Mouse (Mus musculus) adrenal gland, adult 18-20 months (tissue): Measurements from ENCODE around the gene Neurl1a. TPM values are rescaled to one million over a fixed set of nuclear protein-coding genes. Genes with fewer than 3 reads are reported as not detected.

Experiments
- DNase-seq, 2 experiments: peaks; one replicate each; pipeline ENCODE4 v3.0.0; 2021 to 2022; ENCODE audit warnings: low spot score in 2 of 2
- total RNA-seq, 2 experiments: library from RNA; stranded (reverse); gene quantifications; 1 replicate in 1 of 2; 2 replicates in 1 of 2; pipeline ENCODE4 v1.2.3; 2021

Neurl1a gene
- total RNA-seq, 2 experiments from 2014 or later: 13.4 to 16.9 TPM

GRCm38 (mm10) chr19:47280894-47281293 lies 102.3 kb downstream of the Neurl1a start:
- DNase-seq: no peak

DNA sequence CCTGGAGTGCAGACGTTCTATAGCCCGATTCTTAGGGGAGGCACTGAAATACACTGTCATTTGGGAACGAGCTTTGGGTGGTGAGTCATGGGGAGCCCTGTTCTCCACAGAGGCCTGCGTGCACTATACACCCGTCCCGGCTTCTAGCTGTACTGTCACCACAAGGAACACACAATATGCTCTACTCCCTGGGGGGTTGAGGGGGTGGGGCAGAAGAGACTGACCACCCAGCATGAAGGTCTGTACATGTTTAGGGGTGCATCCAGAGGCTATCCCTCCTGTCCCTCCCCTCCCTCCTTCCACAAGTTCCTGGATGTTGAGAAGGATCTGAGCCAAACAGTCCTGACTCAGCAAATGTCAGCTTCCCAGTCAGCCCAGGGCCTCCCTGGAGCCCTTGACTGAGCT lies 103.4 kb downstream of the Neurl1a start:
- no peak for DNase-seq

DNA sequence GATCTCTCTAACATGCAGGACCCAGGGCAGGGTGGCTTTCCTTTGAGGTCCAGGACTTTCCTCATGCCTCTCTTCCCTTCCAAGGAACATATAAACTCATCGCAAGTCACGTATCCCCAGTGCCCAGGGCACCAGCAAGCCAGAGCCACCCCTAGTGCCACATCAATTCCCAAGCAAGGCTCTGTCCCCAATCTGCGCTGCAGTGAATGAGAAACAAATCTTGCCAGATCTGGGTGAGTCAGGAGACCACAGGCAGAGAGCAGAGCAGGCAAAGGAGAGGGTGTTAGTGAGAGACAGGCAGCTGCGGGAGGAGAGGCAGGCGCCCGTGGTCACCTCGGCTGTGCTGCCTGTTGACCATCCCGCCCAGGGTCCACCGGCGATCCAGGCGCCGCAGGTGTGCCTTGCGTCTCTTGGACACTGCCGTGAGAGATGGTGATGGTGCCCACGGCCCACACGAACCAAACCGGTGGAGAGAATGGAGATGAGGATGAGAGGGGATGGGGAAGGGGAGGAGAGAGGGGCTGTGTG lies 104.1 kb downstream of the Neurl1a start:
- no peak for DNase-seq

DNA sequence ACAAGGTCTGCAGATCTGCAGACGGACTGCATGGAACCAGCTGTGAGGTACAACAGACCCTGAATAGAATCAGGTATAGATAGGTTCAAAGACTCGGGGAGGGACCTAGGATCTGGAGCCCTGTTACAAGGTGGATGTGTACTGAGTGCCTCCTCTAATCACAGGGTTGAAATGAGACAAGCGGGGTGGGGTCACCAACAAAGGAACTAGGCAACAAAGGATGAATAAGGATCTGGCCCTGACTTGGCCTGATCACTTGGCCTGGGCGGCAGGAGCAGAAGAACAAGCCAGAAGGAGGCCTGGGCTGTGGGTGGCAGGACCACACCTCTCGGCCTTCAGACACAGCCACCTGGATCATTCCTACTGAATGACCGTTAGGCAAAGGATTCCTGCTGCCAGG lies 107.0 kb downstream of the Neurl1a start:
- no peak for DNase-seq

GRCm38 (mm10) chr19:47286886-47287450 lies 108.3 kb downstream of the Neurl1a start:
- DNase-seq: no peak

GRCm38 (mm10) chr19:47291307-47292080 lies 112.9 kb downstream of the Neurl1a start:
- DNase-seq: no peak

DNA sequence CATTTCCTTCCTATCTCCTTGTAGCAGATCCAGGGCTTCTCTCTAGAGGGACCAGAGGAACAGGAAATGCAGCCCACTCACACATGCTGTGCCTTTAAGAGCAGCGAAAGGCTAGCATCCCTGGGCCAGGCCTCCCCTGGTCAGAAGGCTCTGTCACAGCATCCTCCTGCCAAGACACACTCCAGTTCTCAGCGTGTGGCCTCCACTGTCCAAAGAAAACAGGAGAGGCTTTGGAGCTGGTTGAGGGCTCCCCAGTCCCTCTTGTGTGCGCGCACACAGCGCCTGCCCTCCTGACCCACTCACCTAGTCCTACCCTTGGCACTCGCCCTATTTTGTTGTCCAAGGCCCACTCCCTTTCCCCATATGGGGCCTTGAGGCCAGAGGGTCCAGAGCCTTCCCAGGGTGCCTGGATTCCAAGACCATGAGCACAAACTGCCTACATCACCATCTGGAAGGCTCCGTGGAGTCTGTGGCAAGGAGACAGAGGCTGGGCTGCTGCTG lies 113.9 kb downstream of the Neurl1a start:
- DNase-seq: no peak

GRCm38 (mm10) chr19:47298100-47298499 lies 119.5 kb downstream of the Neurl1a start:
- DNase-seq: no peak

- no peak for DNase-seq
Measured at GRCm38 (mm10) chr19:47301303-47302190, 122.9 kb downstream of the Neurl1a start.

DNA sequence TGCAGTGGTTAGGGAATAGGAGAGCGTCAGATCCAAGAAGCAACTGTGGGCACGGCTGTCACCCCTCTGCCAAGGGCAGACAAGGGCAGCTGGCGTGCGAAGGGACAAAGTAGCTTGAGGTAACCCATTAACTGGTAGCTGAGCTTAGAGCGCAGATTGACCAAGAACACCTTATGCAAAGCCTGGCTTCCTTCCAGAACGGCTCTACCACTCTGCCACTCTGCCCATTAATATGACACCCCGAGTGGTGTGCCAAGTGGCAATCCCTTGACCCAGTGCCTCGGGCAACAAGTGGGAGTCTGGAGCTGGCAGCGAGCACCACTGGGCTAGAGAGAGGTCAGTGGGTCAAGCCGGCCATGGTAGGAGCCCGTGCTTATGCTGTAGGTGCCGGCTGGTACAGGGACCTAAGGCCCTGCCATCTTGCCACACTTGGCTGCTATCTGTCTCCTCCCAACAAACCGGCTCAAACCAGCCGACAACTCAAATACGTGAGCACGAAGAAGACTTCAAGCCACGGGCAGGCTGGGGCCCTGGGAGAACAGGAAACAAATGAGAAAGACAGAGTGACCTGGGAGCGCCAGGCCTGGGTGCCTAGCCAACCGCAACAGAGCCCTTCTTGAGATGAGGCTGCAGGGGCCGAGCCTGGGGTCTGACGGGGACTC lies 123.7 kb downstream of the Neurl1a start:
- no peak for DNase-seq

DNA sequence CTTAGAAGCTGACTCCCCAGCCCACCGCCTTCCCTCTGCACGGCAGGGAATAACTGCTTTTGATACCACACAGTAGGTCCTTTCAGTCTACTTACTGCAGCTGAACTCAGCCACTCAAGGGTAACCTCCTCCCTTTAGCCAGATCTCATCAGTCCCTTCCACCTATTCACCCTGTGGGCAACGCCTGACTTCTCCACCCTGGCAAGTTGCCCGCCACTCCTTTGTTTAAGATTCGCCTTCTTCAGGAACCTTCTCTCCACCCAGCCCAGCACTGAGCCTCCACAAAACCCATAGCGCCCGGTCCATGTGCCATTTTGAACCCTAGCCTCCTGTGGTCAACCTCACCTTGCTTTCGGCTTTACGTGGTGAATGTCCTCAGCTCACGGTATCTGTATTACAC lies 124.5 kb downstream of the Neurl1a start:
- DNase-seq: no peak

- no peak for DNase-seq
Measured at GRCm38 (mm10) chr19:47304170-47304745, 125.6 kb downstream of the Neurl1a start.

- no peak for DNase-seq
Measured at GRCm38 (mm10) chr19:47305401-47305800, 126.8 kb downstream of the Neurl1a start.

DNA sequence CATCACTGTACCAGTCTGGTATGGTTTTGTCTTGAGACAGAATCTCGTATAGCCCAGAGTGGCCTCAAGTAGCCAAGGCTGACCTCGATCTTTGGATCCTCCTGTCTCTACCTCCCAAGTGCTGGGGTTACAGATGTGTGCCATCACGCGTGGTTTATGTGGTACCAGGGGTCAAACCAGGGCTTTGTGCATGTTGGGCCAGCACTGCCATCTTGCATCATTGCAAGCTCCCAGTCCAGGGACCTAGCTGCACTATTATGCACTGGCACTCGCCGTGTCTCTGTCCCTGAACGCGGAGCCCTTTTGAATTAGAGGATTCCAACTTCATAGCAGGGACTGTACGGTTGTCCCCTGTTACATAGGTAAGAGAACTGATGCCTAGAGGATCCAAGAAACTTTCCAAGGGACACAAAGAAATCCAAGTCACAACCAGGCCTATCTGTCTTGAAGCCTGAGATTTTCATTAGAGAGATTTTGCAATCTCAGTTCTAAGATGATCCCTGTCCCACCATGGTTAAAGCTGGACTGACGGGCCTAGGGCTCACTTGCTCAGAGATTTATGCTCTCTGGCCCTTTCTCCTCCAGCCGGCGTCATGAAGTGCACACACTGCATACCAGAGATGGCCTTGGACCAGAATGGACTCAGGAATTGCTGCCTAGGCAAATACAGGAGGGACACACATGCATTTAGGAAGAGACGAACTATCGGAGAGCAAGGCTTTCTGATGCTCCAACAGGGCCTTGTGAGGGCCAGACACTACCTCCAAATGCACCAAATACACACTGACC lies 127.7 kb downstream of the Neurl1a start:
- no peak for DNase-seq

- no peak for DNase-seq
Measured at GRCm38 (mm10) chr19:47306917-47307315, 128.3 kb downstream of the Neurl1a start.
